Mouse (Mus musculus) ES-CJ7 (cell line): Measurements from ENCODE around the gene Ghr.

Source experiments
- DNase-seq: peaks from one replicate; pipeline ENCODE4 v3.0.0; 2011; ENCODE audit warnings: low read depth, low spot score

Ghr gene

GRCm38 (mm10) chr15:3388485-3388884 lies 194.8 kb downstream of the Ghr start:
- DNase-seq = no peak

DNA sequence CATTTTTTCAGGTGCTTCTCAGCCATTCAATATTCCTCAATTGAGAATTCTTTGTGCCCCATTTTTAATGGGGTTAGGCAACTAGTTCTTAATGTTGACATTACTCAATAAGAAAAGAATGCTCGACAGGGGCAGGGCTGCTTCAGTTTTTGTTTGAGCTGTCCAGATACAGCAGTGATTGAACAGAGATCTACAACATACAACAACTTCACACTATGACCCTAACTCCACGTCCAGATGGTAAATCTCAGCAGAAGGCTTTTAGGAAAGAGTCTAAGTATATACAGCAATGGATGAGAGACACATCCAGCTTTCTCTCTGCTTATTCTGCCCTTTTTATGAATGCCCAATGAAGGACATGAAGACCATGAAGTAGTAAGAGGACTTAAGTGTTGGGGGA lies 199.5 kb downstream of the Ghr start:
- no peak for DNase-seq

- no peak for DNase-seq
Observed at GRCm38 (mm10) chr15:3381413-3381812, 201.9 kb downstream of the Ghr start.

- no peak for DNase-seq
Observed at GRCm38 (mm10) chr15:3368261-3368832, 214.9 kb downstream of the Ghr start.

DNA sequence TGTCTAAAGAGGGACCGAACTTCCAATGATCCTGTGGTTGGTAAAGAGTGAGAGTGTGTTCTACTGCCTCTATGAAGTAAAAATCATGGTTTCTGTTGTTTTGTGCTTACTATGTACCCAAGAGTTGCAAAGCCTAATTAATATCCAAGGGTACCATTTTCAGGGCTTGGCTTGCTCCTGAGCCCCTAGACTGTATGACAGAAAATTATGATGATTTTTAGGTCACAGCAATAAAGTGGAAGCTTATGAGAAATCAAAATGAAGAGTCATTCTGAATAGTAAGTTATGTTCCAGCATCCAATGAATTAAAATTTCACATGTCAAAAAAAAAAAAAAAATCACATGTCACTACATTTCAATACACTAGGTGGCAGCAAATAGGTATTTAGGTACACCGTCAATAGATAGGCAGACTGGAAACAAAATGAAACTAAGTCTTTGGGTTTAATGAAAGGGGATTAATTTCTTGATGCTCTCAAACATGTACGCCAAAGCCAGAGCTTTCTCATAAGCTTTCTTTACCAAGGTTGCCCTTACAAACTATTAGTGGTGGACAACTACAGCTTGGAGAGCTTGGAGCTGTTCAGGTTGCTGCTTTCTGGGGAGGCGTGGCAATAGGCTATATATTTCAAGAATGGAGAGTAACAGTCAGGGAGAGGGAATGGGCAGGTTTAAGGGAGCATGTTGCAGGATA lies 227.1 kb downstream of the Ghr start:
- peak; percentile 6 for DNase-seq

DNA sequence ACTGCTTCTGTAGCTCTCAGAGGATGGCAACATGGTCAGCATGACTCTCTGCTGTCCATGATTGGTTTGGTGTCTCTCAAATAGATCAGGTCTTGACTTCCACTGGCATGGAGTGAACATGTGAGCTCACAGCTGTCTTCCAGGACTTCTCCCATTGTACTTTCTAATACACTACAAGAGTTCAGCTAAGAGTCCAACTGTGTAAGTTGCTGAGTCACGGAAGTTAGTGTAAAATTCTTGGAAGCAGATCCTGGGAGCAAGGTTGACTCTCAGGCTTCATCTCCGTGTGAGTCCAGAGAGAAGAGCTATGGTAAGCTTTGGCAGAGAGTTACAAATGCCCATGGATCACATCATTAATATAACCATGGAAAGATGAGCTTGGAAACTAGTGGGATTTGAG lies 229.6 kb downstream of the Ghr start:
- no peak for DNase-seq

GRCm38 (mm10) chr15:3349306-3350064 lies 233.8 kb downstream of the Ghr start:
- no peak for DNase-seq

- DNase-seq = no peak
Observed at GRCm38 (mm10) chr15:3346682-3347081, 236.6 kb downstream of the Ghr start.

DNA sequence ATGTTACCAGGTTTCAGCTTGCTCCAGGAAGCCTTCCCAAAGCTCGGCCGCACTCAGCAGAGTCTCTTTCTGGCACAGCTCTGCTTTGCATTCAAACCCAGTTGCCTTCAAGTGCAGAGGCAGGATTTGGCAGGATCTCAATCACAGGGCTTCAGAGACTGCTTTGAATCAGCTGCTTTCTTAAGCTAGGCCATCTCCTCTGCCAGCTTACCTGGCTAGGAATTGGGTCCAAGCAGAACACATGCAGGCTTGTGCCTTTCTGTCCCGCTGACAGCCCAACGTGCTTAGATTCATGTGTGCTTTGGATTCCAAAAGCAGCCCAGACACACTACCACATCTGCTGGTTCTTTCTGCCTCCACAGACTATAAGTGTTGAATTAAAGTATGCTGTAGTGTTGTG lies 238.7 kb downstream of the Ghr start:
- DNase-seq = no peak

DNA sequence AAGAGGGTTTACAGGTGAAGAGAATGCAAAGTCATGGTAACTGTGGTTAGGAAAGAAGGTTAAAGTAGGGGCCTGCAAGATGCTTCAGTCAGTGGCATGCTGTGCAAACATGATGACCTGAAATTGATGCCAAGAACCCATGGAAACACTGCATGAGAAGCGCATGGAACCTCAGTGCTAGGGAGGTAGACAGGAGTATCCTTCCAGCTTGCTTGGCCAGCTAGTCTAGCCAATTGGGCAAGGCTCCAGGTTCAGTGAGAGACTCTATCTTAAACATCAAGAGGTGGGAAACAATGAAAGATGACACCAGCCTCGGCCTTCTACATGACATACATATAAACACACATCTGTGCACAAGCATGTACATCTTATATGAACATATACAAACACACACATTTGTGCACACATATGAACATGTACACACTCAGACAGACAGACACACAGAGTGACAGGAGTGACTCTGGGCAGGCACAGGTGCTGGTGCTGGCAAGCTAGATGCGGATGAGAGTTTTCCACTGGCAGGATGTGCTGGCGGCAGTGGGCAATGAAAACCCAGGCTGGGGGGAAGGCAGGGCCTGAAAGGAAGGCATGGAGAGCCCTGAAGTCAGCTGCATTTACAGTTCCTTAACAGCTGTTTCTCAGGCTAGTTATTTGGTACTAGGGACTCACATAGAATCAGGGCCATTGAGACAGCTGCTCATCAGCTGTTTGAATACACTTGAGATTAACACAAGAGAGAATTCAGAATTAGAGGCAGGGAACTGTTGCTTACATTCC lies 241.3 kb downstream of the Ghr start:
- no peak for DNase-seq

DNA sequence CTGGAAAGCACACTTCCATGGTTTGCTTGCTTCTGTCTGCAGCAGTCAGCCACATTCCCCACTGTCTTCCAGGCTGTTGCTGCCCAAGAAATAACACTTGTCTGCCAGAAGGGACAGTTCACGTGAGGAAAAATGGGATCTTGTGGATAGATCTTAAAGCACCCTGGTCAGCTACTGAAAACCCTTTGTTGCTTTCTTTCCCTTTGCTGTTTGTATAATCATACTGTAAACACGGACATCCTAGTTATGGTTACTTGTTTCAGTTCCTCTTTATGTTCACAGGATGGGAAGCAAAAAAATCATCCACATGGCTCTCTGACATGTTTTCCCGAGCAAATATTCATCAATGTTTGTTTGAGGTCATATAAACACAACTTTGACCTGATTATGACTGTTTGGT lies 243.4 kb downstream of the Ghr start:
- DNase-seq = no peak

- DNase-seq = no peak
Observed at GRCm38 (mm10) chr15:3332517-3332916, 250.8 kb downstream of the Ghr start.

GRCm38 (mm10) chr15:3331813-3332212 lies 251.5 kb downstream of the Ghr start:
- no peak for DNase-seq

- DNase-seq = peak; percentile 7
Observed at GRCm38 (mm10) chr15:3330291-3330690, 253.0 kb downstream of the Ghr start.

DNA sequence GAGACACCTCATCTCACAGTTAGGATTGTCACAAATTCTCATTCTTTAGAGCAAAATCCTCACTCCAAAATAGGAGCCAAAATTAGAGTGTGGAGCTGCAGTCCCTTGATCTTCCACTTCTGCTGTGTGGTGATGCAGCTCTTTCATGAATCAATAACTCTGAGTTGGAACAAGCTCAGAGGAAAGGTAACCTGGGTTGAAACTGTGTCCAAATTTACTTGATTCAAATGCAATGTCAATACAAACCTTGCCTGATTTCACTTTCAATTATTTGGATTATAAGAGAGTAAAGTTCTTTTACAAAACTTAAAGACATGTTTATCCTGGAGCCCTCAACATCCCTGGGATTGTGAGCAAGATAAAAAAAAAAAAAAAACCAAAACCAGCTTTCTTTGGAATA lies 260.3 kb downstream of the Ghr start:
- DNase-seq = no peak

DNA sequence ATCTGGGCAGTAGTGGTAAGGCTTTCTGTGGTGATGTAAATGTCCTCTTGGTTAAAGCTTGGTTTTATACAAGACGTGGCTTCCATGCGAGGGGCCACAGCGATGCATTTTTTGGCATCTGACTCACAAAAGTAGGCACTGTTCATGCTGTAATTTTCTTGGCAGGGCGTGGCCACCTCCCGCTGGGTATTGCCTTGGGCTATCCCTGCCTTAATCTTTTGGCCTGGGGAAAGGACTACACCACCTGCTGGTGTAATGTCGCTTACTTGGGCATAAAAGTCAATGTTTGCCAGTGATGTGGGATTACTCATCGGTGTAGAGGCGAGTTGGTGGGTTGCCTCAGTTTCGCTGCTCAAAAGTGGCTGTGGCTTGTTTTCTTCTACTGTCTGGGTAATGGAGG lies 263.4 kb downstream of the Ghr start:
- DNase-seq = peak; percentile 72

DNA sequence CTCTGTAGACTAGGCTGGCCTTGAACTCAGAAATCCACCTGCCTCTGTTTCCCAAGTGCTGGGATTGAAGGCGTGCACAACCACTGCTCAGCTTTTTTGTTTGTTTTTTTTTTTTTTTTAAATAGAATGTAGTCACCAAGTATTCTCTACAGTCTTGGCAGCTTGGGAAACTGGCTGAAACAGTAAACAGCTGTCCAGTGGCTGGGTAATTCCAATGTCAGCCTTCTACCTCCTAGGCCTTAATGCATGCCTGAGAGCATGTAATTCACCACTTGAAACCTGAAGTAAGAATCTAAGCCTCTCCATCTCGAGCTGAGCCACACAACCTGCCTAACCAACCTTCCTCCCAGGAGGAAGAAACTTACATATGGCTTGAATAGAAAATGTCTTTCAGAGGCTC lies 266.7 kb downstream of the Ghr start:
- no peak for DNase-seq

DNA sequence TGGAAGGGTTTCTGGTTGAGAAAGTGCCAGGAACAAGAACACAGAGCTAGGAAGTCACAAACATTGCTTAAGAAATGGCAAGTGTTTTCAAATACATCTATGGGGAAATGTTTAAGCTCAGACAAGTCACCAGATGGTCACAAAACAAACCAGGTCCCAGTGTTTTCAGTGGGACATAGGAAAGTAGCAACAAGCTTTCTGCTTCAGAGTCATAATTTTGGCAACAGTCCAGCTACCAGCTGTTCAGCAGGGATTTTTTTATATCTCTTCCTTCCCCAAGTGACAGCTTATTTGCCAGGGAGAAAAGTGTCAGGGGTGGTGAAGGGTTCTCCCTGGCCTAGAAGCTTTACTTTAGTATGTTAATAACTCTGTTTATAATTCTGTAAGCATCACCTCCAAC lies 270.4 kb downstream of the Ghr start:
- DNase-seq = no peak

DNA sequence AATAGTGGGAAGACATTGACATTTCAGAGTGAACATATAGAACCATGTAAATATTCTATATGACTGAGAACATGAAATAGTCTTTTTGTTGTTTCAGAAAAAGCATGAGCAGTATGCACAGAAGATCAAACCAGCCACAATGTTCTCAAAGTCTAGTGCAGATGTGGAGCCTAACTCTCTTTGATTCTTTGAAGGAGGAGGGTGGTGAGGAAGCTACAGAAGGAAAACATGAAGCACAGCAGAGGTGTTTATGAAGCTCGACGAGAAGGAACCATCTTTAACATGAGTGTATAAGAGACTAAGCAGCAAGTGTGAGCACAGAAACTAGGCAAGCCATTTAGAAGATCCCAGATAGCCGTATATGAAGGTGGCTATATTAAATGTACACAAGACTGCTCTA lies 273.4 kb downstream of the Ghr start:
- no peak for DNase-seq

DNA sequence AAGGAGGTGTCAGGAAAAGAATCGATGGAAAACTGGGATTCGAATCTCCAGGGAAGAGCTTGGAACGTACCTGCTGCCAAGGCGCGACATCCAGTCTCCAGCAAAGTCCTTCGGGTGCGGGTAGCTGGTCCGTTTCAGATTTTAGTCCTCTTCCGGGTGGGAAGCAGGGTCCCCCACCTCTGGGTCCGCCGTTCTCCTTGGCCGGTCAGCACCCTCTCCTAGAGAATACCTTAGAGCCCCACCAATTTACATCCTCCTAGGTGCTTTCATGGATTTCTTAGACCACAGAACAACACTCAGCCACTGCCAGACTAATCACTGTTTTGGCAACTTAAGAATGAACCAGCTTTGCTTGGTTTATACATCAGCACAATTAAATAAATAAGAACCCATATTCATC lies 279.9 kb downstream of the Ghr start, which contains the start of gene Ccdc152:
TSS of gene Ccdc152 (minus strand) at position 101 of the 400 bp plus-strand sequence.
- no peak for DNase-seq

- DNase-seq = no peak
Observed at GRCm38 (mm10) chr15:3300361-3301100, 282.8 kb downstream of the Ghr start.
